Mouse (Mus musculus) retina, adult 2 months (tissue): Measurements from ENCODE around the gene Cyct.

ENCODE experiments used
- DNase-seq: peaks from one replicate; pipeline ENCODE4 v3.0.0-alpha.2; 2012; ENCODE audit warnings: low read depth, low spot score

The Cyct gene

DNA sequence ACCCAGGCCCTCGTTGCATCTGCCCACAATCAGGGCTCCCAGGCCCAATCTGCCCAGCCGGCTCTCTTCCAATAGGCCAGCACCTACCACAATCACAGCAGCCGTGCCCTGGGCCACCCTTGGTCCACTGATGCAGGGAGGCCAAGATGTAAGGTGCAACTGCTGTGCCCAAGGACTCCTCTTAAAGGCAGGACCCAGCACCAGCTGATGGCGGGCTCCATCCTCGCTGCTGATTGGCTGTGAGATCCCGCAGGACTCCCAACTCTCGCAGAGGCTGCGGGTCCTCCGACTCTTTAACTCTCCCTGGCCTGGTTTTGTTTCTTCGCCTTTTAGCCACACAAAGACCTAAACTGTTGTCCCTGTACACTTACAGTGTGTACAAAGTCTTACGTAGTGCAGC is at the start of gene Cyct:
Cyct (minus strand) TSS at position 225 of the 400 bp plus-strand sequence.
- no peak for DNase-seq

DNA sequence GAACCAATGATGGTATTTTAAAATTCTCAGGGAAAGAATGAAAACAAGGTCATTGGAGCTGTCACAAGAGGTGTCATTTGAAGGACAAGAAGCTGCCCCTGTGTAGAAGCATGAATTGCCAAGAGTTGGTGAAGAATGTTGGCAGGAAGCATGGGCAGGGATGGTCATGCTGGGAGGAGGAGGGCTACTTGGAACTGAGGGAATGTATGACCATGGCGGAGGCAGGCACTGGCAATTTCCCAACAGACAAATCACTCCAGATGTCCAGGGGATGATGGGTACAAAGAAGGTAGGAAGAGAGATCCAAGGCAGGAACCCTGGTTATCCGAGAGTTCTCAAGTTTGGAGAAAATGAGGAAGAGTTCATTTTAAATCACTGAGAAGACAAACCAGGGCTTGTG is 49.7 kb upstream of the Cyct start:
- DNase-seq = no peak

DNA sequence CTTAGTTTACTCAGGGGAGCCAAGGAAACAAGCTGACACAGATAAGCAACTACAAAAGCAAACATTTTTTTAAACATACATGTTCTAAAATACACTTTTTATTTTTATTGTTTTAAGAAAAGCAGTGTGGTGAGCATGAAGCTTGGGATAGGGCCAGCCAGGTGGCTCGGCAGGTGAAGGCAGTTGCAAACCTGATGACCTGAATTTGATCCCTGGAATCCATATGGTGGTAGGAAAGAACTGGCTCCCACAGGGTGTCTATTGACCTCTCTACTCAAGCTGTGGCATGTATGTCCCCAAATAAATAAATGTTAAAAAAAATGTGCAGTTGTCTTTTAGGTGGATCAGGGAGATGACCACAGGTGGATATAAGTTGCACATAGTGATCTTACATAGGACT is 49.3 kb upstream of the Cyct start:
- no peak for DNase-seq

DNA sequence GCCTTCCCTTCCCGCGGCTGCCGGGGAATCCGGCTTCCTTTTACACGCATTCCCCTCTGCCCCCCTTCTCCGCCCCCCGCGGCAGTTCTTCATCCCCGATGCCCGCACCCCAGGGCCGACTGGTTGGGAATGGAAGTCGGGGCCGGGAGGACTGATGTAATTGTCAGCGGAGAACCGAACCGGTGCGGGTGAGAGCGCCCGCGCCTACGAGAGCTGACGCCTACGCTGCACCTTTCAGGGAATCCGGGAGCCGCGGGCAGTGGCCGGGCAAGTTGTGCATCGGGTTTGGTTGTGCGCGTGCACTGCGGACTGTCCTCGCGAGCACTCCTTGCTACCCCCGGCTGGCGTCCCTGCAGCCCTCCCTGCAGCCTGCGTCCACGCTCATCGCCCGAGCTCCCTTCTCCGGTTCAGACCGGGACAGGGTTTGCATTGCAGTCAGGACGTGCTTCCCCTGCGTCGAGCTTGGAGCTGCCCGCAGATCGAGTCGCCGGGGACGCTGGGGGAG is 46.7 kb upstream of the Cyct start:
- DNase-seq = no peak

DNA sequence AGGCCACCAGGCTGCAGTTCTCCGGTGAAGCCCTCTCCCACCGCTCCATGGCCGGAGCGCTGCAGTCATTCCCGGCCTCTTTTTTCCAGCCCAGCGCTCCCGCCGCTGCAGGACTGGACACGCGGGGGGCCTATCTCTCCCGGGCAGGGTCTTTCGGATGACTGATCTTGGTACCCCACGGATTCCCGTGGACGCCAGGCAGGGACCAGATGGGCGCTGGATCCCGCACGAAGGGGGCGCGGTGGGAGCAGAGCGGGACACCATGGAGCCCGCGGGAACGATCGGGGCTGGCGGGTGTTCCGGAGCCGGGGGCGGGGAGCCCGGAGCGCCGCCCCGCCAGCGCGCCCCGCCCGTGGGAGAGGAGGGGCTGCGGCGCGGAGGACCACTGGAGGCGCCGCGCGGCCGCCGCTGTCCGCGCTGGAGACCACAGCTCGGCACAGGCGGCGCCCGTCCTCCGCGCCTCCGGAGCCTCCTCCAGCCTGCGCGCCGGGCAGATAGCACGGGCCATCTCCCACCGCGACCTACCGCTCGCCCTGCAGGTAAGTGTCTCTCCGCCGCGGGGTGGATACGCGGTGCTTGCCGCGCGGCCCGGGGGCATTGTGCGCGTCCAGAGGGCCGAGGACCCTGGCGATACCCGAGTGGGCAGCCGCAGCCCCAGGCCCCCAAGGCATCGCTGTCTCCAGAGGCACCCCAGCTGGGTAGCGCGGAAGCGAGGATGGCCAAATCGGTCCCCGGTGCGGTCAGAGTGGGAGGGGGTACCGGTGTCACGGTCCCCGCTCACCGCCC is 46.1 kb upstream of the Cyct start, which contains the start of gene Osbpl6:
Osbpl6 (plus strand) TSS at position 358 of the 786 bp plus-strand sequence.
- no peak for DNase-seq

DNA sequence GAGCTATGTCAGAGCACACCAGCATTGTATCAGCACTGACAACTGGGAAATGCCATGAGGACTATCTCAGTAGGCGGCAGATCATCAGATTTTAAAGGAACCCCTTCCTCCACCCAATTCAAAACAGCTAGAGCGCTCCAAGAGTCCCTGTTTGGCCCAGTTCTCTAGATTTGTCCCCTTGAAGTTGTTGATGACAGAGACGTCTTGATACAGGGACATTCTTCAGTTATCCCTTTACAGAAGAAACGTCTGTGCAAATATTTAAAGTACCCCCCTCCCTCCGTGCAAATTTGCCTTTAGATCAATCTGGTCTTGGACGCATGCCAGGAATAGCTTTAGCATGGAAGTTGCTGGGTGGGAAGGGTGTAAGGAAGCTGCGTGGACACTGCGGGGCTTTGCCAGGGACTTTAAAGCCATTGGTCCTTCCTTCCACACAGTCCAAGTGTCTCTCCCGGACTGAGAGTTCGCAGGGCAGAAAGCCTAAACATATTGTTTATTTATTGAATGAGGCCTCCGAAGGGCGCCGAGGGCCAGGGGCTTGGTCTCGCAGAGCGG is 45.4 kb upstream of the Cyct start:
- no peak for DNase-seq

DNA sequence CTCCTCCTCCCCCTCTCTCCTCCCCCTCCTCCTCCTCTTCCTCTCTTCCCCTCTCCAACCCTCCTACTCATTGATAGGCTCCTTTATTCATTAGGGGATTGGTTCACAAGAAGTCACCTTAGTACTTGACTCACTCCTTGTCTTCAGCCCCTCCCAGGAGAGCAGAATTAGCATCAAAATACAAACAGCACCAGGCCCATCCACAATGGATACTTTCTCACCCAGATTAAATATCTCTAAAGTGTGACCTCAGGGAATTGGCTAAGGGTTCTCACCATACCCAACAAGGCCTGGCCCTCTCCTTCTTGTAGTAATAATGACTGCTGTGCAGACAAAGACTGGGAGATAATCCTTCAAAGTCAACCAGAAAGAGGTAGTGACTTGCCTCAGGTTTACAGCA is 39.9 kb upstream of the Cyct start:
- DNase-seq = no peak

DNA sequence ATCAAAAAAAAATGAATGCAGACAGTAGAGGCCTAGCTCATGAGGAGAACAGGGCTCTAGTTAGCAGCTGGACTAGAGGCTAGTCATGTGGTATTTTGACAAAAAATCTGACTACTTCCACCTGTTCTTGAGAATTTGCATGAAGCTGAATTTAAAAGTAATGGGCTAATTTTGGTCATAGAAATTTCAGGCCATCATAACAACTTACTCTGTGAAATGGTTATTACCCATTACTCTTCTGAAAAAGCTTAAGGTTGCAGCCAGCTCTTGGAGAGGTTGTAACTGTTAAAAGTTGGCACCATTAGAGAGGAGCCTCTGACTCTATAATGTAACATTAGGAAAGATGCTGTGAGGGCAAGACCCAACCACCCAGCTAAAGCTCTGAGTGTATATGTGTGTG is 26.3 kb upstream of the Cyct start:
- DNase-seq = no peak

DNA sequence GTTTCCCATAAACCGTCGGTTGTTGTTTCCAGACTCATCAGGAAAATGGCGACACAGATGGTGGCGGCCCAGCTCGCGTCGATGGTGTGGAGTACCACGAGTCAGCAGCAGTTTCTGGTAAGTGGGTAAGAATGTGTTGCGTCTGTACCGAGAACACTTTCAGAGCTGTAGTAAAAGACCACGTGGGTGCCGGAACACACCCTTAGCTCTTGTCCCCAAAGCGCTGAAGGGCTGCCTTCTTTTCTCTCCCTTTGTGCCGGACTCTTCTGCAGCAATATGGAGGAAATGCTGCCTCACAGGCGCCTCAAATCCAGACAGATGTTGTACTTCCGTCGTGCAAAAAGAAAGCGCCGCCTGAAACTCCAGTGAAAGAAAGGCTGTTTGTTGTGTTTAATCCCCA is 18.4 kb upstream of the Cyct start:
- no peak for DNase-seq

DNA sequence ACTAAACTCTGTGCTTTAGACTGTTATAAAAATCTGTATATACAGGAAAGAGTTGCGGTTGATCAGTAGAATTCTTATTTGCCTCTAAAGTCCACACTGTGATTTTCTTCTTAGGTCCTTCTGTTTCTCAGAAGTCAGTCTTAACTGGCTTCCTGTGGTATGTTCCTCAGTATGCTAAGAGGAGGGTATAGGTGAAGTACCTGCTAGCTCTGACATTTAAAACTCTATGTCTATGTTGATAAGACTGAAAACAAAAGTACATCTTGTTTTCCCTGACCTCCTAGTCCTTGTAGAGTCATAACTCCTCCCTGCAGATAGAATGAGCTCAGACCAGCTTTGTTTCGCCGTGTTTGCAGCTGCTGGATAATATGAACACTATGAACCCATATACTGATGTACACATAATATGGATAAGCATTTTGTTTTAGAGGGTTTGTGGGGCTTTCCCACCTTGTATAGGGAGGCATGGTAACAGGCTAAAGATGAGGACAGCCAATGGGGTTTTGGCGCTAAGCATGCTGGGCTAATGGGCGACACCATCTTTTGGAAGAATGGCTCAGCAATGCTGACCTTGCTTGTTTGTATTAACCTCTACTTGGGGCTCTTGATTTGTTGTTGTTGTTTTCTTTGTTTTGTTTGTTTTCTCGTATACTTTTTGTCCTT is 14.4 kb upstream of the Cyct start:
- DNase-seq = no peak

DNA sequence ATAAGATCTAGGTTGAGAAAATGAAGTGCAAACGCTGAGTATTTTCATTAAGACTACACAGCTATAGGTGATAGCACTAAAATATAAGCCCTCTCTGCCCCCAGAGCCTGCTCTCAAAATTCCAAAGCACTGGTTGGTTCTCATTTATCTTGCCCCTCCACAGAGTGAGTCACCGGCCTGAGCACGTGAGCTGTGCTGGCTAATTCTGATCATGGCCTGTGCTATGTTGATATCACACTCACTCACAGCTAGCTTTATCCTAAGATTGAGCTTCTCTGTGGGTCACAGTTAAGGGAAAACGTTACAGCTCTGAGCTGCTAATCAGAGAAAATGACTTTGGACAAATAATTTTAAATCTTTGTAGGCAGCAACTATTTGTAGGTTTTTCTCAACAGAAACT is 12.0 kb upstream of the Cyct start:
- DNase-seq = no peak

DNA sequence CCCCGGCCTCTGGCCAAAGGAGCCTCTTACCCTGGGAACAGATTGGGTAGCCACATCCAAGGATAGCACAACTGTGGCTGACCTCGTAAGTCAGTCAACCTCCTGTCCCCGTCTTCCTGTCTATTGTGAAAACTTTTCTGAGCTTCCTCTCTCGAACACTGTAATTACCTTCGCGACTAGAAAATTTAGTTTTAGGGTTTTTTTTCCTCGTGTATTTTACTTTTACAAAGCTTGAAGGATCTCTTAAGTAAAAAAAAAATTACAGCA is 10.3 kb upstream of the Cyct start:
- DNase-seq = no peak

DNA sequence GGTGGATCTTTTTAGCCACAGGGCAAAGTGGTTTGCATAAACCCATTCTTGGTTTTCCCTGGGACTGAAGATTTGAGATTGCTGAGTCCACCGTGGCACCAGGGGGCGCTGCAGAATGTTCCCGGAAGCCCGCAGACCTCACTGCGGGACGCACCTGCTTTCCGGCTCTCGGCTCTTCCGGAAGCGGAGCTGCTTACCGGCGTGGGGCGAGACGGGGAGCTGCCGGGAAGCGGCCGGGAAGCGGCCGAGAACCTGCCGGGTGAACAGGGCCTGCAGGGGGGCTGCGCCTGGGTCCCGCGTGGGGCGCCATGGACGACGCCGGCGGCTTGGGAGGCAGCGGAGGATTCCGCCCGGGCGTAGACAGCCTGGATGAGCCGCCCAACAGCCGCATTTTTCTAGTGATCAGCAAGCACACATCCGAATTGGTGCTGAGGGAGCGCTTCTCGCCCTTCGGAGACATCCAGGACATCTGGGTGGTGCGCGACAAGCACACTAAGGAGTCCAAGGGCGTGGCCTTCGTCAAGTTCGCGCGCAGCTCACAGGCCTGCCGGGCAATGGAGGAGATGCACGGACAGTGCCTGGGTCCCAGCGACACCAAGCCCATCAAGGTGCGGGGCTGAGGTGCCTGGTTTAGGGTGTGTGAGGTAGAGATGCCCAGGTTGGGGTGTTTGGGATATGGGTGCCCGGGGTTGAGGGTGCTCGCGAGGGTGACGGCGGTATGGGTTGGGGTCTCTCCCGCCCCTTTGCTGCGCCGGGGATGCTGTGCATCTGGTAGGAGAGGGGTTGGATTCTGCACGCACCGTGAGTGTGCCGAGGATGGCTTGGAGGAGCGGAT is 9.8 kb upstream of the Cyct start, which contains the start of gene Rbm45:
Rbm45 (plus strand) TSS at position 164 of the 835 bp plus-strand sequence.
- DNase-seq = peak; percentile 84

DNA sequence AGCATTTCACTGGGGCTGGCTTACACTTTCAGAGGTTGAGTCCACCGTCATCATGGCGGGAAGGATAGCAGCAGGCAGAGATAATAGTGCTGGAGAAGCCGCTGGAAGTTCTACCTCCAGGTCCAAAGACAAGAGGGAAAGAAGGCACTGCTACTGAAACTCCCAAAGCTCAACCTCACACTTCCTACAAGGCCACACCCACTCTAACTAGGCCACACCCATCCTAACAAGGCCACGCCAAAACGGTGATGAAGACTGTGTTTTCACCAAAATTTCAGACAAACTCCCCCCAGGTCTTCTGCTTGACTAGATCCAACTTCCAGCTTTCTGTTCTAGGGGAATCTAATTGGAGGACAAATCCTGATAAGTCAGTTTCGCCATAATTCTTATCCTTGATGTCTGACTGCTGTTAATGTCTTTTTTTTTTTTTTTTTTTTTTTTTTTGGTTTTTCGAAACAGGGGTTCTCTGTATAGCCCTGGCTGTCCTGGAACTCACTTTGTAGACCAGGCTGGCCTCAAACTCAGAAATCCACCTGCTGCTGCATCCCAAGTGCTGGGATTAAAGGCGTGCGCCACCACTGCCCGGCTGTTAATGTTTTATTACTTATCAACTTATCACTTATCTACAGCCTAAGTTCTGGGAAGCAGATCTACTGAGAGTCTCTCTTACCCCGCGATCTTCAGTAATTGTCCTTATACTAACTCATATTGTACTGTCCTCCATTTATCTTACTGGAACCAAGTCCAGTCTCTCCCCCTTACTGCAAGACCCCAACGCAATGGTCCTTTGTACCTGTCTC is 8.8 kb upstream of the Cyct start:
- no peak for DNase-seq

DNA sequence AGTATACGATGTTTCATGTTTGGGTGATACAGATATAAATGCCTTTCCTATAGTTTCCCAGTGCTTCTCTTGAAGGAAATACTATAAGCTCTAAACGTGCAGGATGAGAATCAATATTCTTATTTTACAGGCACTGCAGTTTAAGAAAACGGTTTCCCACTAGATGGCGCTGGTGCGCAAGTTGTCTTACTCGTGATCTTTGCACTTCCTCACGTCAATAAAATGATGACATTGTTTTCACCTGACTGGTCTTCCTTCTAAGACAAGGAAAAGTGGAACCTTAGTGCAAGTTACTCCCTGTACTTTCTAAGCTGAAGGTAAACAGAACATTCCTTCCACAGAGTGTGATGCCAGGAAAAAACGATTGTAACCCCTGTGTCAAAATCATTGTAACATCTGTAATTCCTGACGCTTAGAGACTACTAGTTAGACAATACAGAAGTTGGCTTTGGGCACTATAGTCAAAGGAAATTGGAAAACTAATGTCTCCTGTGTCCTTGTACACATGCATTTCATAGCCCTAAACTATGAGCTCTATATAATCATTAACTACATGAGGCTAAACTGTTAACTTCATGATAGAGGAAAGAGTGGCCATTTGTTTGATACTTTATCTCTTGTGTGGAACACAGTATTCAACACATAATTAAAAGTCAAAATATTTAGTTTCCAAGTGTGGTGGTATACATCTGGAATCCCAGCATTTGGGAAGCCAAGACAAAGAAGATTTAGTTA is 7.1 kb upstream of the Cyct start:
- peak; percentile 68 for DNase-seq

DNA sequence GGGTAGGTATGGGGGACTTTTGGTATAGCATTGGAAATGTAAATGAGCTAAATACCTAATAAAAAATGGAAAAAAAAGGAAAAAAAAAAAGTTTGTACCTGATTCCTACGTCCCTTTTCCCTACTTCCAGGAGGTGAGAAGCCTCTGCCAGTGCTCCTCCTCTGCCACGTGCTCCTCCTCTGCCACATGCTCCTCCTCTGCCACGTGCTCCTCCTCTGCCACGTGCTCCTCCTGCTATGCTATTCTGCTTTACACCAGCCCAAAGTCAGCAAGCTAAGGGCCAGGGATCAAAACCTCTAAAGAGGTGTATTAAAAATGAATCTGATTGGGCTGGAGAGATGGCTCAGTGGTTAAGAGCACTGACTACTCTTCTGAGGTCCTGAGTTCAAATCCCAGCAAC is 5.6 kb upstream of the Cyct start:
- no peak for DNase-seq

DNA sequence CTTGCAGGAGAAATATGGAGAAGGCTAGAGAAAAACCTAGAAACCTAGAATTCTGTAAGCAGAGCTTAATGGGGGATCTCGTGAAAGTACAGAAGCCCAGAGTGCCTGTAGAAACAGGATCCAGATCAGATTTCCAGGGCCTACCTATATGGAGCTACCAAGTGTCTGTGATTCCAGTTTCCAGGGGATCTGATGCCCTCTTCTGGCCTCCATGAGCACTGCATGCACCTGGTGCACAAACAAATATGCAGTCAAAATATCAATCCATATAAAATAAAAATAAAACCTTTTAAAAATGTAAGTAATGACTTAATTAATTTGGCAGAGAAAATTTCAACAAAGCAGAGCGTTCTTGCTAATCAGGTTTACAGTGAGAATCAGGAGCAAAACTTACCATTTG is 1.9 kb upstream of the Cyct start:
- no peak for DNase-seq

DNA sequence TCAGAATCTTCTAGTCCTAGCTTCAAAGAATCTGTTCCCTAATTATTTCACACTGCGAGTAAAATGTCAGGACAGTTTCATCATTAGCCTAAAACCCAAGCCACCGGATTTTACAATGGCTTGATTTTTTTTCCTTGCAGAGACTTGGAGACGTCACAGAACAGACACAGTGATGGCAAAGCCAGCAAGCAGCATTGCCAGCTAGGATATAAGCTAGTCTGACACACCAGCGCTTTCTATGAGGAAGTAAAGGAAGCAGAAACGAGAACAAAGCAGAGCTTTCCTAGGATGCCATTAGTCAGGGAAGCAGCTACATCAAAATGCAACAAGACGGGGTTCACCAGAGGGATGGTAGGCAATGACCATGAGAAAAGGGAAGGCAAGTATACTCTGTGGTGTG is 12.4 kb downstream of the Cyct start:
- DNase-seq = no peak

DNA sequence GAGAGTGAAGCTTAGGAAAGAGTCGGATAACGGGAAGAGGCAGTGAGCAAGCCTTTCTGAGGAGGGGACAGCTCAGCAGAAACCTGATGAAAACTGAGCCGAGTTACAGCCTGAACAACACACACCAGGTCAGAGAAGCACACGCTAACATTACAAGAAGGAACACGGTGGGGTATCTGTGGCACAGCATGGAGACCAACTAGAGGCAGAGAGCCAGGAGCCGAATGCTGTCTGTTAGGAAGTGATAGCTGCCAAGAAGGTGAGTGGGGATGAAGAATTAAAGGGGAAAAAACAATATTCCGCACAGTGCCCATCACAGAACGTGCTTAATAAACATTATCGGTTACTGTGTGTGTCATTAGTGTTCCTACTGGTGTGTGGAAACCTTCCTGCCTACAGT is 18.1 kb downstream of the Cyct start:
- no peak for DNase-seq
